Mouse (Mus musculus) heart, adult 9 months (tissue): ENCODE data around the gene Taok3.

Experiments used
- DNase-seq, 2 experiments: peaks; one replicate each; pipeline ENCODE4 v3.0.0; 2022; ENCODE audit warnings: low spot score in 2 of 2

Taok3 gene

GRCm38 (mm10) chr5:117117241-117117640 is 2.7 kb upstream of the Taok3 start:
- DNase-seq: no peak

GRCm38 (mm10) chr5:117117716-117118115 is 2.2 kb upstream of the Taok3 start:
- DNase-seq: no peak

GRCm38 (mm10) chr5:117118220-117118619 is 1.7 kb upstream of the Taok3 start:
- DNase-seq: no peak

DNA sequence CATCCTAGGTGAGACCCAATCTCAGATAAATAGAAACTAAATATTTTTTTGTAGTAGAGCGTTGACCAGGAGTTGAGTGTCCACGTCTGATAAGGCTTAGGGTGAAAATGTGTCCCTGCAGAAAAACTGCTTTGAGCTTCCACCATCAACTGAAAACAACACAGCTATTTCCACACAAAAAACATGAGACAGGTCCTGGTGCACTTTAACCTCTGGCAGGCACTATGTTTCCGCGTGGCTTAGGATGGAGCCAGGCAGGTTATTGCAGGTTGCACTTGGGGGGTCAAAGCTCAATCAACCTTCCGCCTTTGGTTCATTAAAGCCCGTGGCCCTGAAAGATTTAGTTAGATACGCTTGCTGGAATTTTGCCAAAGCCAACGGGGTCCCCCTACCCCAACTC is 1.1 kb upstream of the Taok3 start:
- DNase-seq: no peak

GRCm38 (mm10) chr5:117120489-117121466 is 849 bp downstream of the Taok3 start:
- DNase-seq: peak in 1 of 2 experiments; percentile 24

- no peak for DNase-seq
Measured at GRCm38 (mm10) chr5:117121657-117122056, 1.7 kb downstream of the Taok3 start.

- DNase-seq: no peak
Measured at GRCm38 (mm10) chr5:117123102-117123501, 3.2 kb downstream of the Taok3 start.

DNA sequence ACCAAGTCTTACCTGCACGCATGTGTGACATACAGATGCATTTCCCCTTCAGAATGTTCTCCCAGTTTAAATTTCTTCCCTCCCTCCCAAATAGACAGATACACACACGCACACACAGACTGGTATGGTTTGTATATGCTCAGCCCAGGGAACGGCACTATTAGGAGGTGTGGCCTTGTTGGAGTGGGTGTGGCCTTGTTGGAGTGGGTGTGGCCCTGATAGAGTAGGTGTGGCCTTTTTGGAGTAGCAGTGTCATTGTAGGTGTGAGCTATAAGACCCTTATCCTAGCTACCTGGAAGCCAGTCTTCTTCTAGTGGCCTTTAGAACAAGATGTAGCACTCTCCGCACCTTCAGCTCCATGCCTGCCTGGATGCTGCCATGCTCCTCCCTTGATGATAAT is 3.9 kb downstream of the Taok3 start:
- DNase-seq: no peak

GRCm38 (mm10) chr5:117125482-117126346 is 5.8 kb downstream of the Taok3 start:
- no peak for DNase-seq

GRCm38 (mm10) chr5:117127051-117127450 is 7.1 kb downstream of the Taok3 start:
- DNase-seq: no peak

DNA sequence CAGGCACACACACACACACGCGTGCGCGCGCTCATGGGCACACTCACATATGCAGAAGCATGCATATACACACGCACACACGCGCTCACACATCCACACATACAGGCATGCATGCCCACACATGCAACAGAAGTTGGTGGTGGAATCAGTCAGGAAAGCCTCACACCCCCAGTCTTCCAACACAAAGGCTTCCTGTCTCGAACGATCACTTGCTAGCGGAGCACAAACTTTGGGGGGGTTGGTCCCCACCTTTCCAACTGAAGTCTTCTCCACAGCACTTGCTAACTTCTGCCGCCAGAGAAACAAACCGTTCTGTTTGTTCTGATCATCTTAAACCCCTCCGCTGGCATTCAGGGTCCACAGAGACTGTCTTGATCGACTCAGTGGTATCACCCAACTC is 10.8 kb downstream of the Taok3 start:
- no peak for DNase-seq

DNA sequence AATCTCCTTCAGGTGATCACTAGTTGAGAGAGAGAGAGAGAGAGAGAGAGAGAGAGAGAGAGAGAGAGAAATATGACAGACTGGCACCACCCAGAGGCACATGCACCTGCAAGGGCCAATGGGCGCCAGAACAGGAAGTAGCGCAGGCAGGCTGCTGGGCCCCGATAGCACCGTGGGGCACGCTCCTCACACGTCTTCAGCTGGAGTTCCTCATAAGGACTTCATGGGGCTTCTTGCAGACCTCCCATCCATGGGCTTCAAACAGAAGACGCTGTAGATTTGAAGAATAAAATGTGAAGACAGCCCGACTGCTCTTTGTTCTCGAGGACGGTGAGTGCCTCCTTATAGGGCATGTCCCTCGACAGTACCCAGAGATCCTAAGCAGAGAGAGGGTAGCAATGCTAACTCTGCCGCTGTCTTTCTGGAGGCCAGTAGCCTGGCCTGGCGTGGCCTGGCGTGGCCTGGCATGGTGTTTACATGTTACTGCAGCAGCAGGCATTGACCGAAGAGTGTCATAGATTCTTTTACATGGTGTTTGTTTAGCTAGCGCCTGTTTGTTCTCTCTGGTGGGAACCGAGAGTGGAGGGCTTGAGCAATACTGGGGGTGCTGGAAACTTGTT is 13.6 kb downstream of the Taok3 start:
- peak in 1 of 2 experiments; percentile 41 for DNase-seq

DNA sequence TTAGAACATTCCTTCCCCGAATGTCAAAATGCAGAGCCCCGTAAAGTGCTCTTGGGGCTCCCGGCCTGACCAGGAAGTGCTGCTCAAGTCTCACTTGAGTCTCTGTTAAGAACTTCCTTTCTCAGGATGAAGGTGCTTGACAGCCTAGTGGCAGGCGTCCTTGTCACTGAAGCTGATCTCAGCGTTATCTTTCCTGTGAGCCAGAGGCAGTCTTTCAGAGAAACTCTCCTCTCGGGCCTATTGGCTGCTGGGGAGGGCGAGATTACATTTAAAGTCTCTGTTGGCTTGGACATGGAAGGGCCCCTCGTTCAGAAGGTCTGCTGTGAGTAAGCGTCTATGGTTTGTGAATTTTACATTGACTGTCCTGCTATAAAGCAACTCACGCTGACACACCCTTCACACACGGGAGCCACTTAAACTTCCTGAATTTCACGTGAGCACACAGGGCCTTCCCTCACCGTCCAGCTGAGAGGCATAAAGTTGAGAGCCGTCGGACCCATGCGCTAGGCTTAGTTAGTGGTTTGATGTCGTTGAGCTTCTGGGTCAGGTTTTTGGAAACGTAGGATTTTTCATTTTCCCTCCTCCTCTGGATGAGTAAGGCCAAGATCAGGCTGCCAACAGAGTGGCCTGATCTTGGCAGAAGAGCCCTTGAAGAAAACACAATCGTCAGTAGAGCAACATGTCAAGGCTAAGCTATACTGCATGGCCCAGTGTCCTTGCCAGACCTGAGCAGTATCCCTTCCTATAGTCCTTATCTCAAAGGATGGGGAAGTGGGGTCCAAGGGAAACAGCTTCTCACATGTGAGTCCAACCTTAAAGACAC is 14.3 kb downstream of the Taok3 start:
- DNase-seq: no peak

GRCm38 (mm10) chr5:117134889-117135456 is 15.0 kb downstream of the Taok3 start:
- no peak for DNase-seq

DNA sequence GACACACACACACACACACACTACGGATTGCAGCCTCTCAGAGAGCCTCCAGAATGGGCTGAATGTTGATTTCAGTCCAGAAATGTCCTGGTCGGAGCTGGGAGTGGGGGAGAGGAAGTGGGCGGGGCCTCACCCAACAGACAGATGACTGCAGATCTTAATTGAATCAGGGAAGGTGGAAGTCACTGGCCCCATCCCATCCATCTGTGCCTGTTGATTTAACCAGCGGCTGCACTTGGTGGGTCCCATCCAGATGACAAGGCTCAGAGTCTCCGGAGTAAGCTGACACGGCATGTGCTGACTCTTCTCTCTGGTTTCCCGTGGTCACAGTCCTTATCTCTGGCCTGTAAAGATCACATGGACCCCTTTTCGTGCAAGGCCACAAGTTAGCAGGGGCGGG is 15.9 kb downstream of the Taok3 start:
- DNase-seq: peak; percentile 40 to 46

- no peak for DNase-seq
Measured at GRCm38 (mm10) chr5:117136570-117136969, 16.6 kb downstream of the Taok3 start.

DNA sequence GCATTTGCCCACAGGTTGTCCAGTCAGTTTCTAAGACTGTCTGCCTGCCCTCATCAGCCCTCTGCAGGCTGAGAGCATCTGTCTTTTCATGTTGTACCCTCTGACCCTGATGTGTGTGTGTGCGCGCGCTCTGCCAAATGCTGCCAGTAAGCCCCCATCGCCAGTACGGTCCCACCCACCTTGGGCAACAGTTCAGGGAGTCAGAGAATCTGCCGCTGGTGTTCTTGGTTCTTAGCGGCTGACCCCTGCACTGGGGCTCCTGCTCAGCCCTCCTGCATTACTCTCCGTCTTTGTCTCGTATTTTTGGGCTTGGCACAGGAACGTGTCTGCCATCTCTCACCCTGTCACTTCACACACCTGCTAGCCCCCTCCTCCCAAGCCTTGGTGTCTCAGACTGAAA is 17.1 kb downstream of the Taok3 start:
- no peak for DNase-seq

- DNase-seq: no peak
Measured at GRCm38 (mm10) chr5:117137594-117137993, 17.7 kb downstream of the Taok3 start.

DNA sequence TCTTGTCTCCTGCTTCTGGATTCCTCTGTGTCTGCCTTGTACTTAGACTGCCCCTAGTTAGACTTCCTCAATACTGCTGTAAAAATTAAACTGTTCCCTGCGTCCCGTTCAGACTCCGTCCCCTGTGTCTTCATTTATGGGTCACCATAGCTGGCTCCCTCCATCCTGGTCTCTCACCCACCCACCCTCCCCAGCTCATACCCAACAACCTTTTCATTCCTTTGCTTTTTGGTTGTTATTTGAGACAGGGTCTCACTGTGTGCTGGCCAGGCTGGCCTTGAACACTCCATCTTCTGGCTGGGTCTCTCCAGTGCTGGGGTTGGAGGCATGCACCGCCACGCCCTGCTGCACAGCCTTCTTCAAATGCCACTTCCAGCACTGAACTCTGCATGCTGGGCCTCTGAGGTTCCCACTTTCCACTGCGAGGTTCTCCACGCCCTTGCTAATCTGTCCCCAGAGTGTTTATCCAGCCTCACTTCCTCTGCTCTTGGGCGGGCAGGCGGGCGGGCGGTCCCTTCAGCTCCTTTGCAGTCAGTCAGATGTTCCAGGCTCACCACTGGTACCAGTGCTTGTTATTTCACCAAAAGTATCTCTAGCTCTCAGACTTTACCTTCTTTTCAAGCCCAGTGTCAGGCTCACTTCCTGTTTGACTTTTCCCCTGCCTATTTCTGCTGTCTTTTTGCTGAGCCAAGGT is 18.5 kb downstream of the Taok3 start:
- DNase-seq: peak; percentile 78 to 82

DNA sequence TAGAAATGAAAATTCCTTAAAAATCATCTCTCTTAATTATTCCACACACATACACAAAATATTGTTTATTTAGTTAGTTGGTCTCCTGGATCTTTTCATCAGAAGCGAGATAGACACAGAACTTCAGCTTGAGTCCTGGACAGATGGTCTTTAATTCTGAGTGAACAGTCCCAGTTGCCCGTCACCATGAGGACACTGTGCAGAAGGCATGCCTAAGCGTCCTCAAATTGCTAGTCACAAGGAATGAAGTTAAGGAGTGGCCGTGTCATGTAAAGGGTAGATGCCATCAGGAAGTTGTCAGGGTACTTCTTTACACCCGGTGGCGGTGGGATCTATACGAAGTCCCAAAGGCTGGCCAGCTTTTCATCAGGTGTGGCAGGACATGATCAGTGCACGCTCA is 19.9 kb downstream of the Taok3 start:
- DNase-seq: no peak
